Mouse (Mus musculus) lung, postnatal 36 days (tissue): ENCODE measurements around the gene Zfand3.

Experiments used
- DNase-seq: peaks from one replicate; pipeline ENCODE4 v3.0.0; 2022; ENCODE audit warnings: mixed read lengths

Gene Zfand3

DNA sequence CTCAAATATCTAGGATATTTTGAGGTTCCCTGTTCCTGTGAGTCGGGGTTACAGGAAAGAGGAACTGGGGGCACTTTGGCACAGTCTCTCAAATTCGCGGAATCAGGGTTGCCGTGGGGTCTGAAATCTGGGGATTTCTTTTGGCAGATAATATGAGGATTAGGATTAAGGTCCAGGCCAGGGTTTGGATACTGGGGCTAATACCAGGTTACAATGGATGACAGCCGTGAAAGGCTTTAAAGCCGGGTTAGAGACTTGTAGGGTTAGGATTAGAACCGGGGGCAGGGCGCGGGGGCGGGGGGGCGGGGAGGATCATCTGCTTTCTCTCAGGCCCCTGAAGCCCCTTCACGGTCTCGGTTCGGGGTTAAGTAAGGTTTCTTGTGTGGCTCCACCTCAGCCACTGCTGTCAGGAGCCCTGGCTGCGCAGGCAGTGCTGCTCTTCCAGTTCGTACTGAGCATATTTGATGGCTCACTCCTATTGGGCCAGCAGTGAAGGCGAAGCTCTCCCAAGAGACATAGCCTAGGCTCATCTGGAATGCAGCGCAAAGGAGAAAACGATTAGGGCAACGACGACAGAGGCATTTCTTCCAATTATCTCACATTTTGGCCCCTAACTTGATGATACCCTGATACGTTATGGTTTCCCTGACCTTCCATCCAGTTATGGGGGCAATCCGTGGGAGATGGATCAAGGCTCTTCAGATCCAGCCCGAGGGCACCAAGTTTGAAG lies 5.8 kb upstream of the Zfand3 start:
- no peak for DNase-seq

DNA sequence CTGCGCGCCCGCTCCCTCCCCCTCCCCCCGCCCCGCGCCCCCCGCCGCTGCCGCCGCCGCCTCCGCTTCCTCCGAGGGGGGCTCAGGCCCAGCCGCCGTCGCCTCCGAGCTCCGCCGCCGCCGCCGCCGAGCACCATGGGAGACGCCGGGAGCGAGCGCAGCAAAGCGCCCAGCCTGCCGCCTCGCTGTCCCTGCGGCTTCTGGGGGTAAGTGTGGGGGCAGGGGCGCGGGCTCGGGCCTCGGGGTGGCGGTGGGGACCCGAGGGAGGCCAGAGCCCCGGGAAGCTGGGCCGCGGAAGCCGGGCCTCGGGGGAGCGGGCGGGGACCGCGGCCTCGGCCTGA lies 540 bp downstream of the Zfand3 start:
- DNase-seq, result no peak

DNA sequence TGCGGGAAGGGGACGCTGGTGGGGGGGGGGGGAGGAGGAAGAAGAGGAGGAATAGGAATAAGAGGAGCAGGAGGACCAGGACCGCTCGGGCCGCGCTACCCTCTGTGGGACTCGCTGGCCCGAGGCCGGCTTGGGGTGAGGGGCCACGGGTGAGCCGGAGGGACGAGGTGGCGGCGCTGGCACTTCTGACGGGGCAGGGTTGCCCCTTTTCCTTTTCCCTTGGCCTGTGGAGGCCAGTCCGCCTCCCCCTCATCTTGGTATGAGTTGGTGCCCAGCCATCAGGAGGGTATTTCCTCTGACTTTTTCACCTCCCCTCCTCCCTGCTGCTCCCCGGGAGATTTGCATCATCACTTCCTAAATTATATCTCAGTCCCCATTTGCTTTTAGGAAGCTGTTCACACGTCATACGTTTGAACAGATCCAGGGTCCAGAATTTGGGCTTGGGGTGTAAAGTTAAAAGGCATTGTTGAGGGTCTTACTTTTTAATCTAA lies 963 bp downstream of the Zfand3 start:
- peak; percentile 68 for DNase-seq

DNA sequence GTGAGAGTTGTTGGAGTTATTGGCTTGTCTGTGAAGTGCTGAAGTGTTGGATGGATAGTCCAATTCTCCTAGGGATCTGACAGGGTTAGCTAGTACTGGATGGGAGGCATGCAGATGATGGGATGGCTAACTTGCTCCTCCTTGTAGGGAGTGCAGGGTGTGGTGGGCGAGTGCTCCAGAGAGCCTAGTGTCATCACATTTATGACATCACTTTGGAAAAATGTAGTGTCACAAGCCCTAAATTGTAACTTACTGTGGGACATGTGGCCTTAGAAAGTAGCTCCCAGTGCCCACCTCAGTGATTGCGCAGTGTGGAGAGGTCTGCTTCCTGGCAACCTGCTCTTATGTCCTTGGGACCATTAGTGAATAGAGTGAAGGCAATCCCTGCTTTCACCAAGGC lies 2.3 kb downstream of the Zfand3 start:
- no peak for DNase-seq

GRCm38 (mm10) chr17:30007883-30008282 lies 3.4 kb downstream of the Zfand3 start:
- DNase-seq, result peak; percentile 25

GRCm38 (mm10) chr17:30008392-30008791 lies 3.9 kb downstream of the Zfand3 start:
- peak; percentile 14 for DNase-seq

GRCm38 (mm10) chr17:30014660-30015059 lies 10.1 kb downstream of the Zfand3 start:
- DNase-seq, result no peak

- no peak for DNase-seq
Observed at GRCm38 (mm10) chr17:30018927-30019610, 14.5 kb downstream of the Zfand3 start.

DNA sequence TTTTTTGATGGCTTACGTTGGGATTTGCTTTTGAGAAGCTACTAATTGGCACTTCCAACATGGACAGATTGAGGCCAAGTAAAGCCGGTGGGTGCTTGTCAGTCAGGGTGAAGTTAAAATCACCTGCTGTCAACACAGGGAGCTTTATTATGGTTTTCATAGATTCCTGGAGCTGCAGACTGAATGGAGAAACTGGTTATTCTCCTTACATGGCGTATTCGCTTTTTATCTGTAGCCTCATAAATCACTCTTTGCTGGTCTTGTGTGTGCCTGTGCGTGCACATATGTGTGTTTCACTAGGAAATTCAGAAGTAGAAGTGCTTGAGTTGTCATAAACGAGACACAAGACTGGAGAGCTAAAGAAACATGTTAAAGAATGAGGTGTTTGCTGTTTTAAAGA lies 15.4 kb downstream of the Zfand3 start:
- DNase-seq, result no peak

- DNase-seq, result peak; percentile 92
Observed at GRCm38 (mm10) chr17:30024651-30025050, 20.1 kb downstream of the Zfand3 start.

GRCm38 (mm10) chr17:30026617-30027016 lies 22.1 kb downstream of the Zfand3 start:
- DNase-seq, result peak; percentile 64

- DNase-seq, result peak; percentile 73
Observed at GRCm38 (mm10) chr17:30027343-30028029, 23.0 kb downstream of the Zfand3 start.

- no peak for DNase-seq
Observed at GRCm38 (mm10) chr17:30029633-30030226, 25.2 kb downstream of the Zfand3 start.

GRCm38 (mm10) chr17:30032796-30033195 lies 28.3 kb downstream of the Zfand3 start:
- no peak for DNase-seq

- DNase-seq, result no peak
Observed at GRCm38 (mm10) chr17:30033991-30034390, 29.5 kb downstream of the Zfand3 start.

DNA sequence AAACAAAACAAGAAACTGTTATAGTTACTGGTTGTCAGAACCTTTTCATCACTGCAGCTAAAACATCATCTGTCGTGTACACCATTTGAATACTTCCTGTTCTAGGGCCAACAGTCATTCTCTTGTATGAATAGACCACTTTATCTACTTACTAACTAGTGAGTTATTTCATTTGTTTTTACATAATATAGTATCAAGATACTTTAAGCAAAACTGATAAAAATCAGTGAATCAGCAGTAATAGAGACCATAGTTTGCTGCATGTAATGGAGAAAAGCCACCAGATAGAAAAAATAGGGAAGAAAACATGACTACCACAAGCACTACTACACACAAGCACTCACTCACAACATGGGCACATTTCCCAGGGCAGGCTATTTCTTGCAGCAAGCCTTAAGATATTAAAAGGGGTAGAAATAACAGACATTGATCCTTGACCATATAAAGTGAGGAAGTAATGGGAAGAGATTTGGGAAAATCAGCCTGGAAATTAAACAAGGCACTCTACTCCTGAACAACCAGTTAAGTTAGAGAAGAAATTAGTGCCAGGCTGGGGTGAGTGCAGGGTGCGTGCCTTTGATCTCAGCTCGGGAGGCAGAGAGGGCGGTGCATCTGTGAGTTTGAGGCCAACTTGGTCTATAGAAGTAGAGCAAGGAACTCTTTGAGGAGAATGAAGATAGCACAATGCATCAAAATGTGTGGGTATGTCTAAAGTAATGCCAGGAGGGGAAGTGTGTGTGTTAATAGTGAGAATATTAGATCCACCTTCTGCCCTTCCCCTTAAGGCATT lies 30.9 kb downstream of the Zfand3 start:
- DNase-seq, result no peak

DNA sequence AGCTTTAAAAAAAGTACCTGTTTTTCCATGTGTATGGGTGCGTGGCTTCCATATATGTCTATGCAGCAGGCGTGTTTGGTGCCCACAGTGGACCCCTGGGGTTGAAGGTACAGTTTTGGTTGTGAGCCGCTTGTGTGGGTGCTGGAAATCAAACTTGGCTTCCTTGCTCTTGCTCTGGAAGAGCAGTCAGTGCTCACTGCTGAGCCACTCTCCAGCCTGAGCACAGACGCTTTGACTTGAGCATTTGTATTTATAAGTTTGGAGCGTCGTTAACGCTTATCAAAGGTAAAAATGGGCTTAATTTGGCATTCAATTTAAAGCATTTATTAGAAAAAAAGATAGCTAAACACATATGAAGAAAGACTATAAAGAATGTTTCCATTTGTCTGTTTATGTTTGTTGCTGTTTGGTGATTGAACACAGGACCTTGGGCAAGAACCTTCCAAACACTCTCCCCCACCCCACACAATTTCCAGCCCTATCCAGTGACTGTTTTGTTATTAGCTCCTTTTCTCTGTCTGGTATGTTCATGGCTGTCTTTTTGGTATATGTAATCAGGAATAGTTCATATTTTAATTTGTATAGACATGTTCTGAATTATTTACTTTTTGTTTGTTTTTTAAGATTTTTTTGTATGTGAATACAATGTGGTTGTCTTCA lies 38.8 kb downstream of the Zfand3 start:
- DNase-seq, result no peak

DNA sequence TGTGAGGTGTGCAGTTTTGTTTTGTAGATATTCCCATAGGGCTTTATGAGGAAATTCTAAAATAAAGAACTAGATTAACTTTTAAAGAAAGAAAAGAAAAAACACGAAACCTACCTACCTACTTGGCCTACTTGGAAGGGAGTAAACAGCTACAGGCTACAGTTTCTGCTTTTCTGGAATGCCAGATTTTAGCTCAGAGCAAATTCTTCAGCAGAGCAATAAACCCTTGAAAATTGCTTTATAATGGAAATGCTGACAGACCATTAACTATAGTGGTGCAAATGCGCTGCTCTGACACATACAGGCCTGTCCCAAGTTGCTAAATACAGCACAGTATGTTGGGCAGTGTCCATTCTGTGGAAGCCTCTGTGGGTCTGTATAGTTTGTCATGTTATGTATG lies 40.6 kb downstream of the Zfand3 start:
- no peak for DNase-seq

GRCm38 (mm10) chr17:30046654-30047053 lies 42.1 kb downstream of the Zfand3 start:
- no peak for DNase-seq

- DNase-seq, result no peak
Observed at GRCm38 (mm10) chr17:30051523-30052346, 47.2 kb downstream of the Zfand3 start.

DNA sequence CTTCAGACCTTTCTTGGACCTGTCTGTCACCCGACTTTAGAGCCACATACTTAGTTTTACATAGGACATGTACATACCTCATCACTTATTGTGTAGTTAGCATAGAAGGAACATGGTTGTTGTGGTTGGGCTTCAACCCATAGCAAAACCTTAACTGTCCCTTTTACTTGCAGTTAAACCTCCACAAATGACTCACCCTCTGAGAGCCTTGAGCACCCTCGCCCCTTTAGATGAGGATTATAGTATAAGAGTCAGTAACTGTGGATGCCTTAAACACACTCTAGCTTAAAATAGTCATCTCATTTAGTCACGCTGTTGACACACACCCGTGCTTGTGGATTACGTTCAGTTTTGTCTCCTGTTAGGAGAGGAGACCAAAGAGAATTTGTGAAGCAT lies 47.8 kb downstream of the Zfand3 start:
- no peak for DNase-seq
